Mouse (Mus musculus) thymus, adult 2 months (tissue): ENCODE measurements around the gene Gm29609. TPM values are rescaled to one million over a fixed set of nuclear protein-coding genes. Genes with fewer than 3 reads are reported as not detected.

Source experiments
- DNase-seq: peaks from one replicate; pipeline ENCODE4 v3.0.0; 2021
- H3K27ac ChIP-seq: fragments of 200-500 bp; 2 replicates; pipeline ENCODE4 v1.5.1; 2012; ENCODE audit warnings: low read length, control low read depth; ENCODE audit not compliant: control insufficient read depth, insufficient read depth
- H3K27me3 ChIP-seq: fragments of 200-500 bp; 2 replicates; pipeline ENCODE4 v1.6.1; 2012; ENCODE audit warnings: mild to moderate bottlenecking, low read length, moderate library complexity, mixed read lengths; ENCODE audit not compliant: control insufficient read depth, insufficient read depth
- H3K36me3 ChIP-seq: fragments of 200-500 bp; 2 replicates; pipeline ENCODE4 v1.6.1; 2012; ENCODE audit warnings: mild to moderate bottlenecking, low read length, moderate library complexity; ENCODE audit not compliant: control insufficient read depth, insufficient read depth
- H3K4me1 ChIP-seq: fragments of 200-500 bp; replicated peaks from 2 replicates; pipeline ENCODE4 v1.6.1; 2012; ENCODE audit warnings: low read length; ENCODE audit not compliant: control insufficient read depth, insufficient read depth
- H3K4me3 ChIP-seq: fragments of 200-500 bp; 2 replicates; pipeline ENCODE4 v1.5.1; 2012; ENCODE audit warnings: mild to moderate bottlenecking, low read length, control low read depth, moderate library complexity; ENCODE audit not compliant: control insufficient read depth, insufficient read depth
- CTCF ChIP-seq: fragments of 200-500 bp; IDR thresholded peaks from 2 replicates; pipeline ENCODE4 v1.5.1; 2012; ENCODE audit warnings: mild to moderate bottlenecking, control low read depth, low read length, moderate library complexity, borderline replicate concordance; ENCODE audit not compliant: control insufficient read depth, poor library complexity, insufficient read depth; ENCODE audit errors: extremely low read depth
- POLR2A ChIP-seq: fragments of 200-500 bp; IDR thresholded peaks from 2 replicates; pipeline ENCODE4 v1.6.1; 2012; ENCODE audit warnings: mild to moderate bottlenecking, low read length, control low read depth, moderate library complexity; ENCODE audit not compliant: control insufficient read depth, poor library complexity, insufficient read depth; ENCODE audit errors: extremely low read depth
- WGBS: fragments of 180-500 bp; shearing (Covaris S2); methylation state at CpG from one replicate; pipeline ENCODE4 v1.1.7; 2018; 5-methylcytosine and 5-hydroxymethylcytosine counted together
- polyA plus RNA-seq: library from polyadenylated mRNA; depleted of rRNA; stranded (reverse); fragments of >200 nt; gene quantifications from 2 replicates; pipeline ENCODE4 v1.2.3, GENCODE M21; 2012

Gm29609 gene
- polyA plus RNA-seq, 1 experiment: 3.5 TPM

- no peak overlapping the region for H3K4me3 ChIP-seq
- no peak overlapping the region for H3K27ac ChIP-seq
- no peak for DNase-seq
- WGBS: 9% methylated on average over 33 of the region's 33 CpGs
- H3K27me3 ChIP-seq: peaks cover 27% of the 10 kb centered on the region
- H3K36me3 ChIP-seq: no peaks in the 10 kb centered on the region
- no peaks in the 10 kb centered on the region for H3K4me1 ChIP-seq
- no peak for TF ChIP-seq CTCF
- TF ChIP-seq POLR2A: no peak
These were observed 42.8 kb downstream of the Gm29609 start for GRCm38 (mm10) chr5:31136730-31137424.

- no peaks in the 10 kb centered on the region for H3K36me3 ChIP-seq
- whole genome bisulfite sequencing: 46% methylated on average over 5 of the region's 5 CpGs
- no peaks in the 10 kb centered on the region for H3K27me3 ChIP-seq
- no peak overlapping the region for H3K27ac ChIP-seq
- H3K4me3 ChIP-seq: no peak overlapping the region
- no peak for DNase-seq
- no peaks in the 10 kb centered on the region for H3K4me1 ChIP-seq
- TF ChIP-seq CTCF (no peak), POLR2A (no peak)
These were observed 53.7 kb downstream of the Gm29609 start for GRCm38 (mm10) chr5:31126050-31126449.

- no peaks in the 10 kb centered on the region for H3K36me3 ChIP-seq
- 75% methylated on average over 2 of the region's 2 CpGs for WGBS
- TF ChIP-seq POLR2A (no peak), CTCF (no peak)
- H3K4me3 ChIP-seq: no peak overlapping the region
- no peaks in the 10 kb centered on the region for H3K27me3 ChIP-seq
- no peak overlapping the region for H3K27ac ChIP-seq
- H3K4me1 ChIP-seq: no peaks in the 10 kb centered on the region
- DNase-seq: no peak
These were observed 56.2 kb downstream of the Gm29609 start for GRCm38 (mm10) chr5:31123481-31123880.

- WGBS: 26% methylated on average over 8 of the region's 8 CpGs
- no peak for TF ChIP-seq POLR2A
- TF ChIP-seq CTCF: no peak
- Histone ChIP-seq H3K27me3 (no peaks in the 10 kb centered on the region; the same call in 1 of the 2 replicates), H3K36me3 (no peaks in the 10 kb centered on the region), H3K27ac (no peak overlapping the region), H3K4me3 (no peak overlapping the region), H3K4me1 (no peaks in the 10 kb centered on the region)
- no peak for DNase-seq
These were observed 58.6 kb downstream of the Gm29609 start for GRCm38 (mm10) chr5:31121111-31121510.

GRCm38 (mm10) chr5:31116912-31117311 is 62.8 kb downstream of the Gm29609 start:
- Histone ChIP-seq H3K27ac (no peak overlapping the region), H3K27me3 (no peaks in the 10 kb centered on the region; the same call in 1 of the 2 replicates), H3K4me3 (no peak overlapping the region), H3K4me1 (no peaks in the 10 kb centered on the region), H3K36me3 (no peaks in the 10 kb centered on the region)
- TF ChIP-seq POLR2A: no peak
- no peak for TF ChIP-seq CTCF
- no peak for DNase-seq
- WGBS: 43% methylated on average over 10 of the region's 10 CpGs

GRCm38 (mm10) chr5:31116354-31116753 is 63.4 kb downstream of the Gm29609 start, which contains the start of gene Trim54:
TSS of gene Trim54 (plus strand) at chr5:31116712.
- no peak for DNase-seq
- TF ChIP-seq POLR2A (no peak), CTCF (no peak)
- H3K4me1 ChIP-seq: no peaks in the 10 kb centered on the region
- 43% methylated on average over 3 of the region's 3 CpGs for WGBS
- H3K4me3 ChIP-seq: no peak within 1 kb of the TSS
- H3K36me3 ChIP-seq: no peaks in the 10 kb centered on the region
- H3K27me3 ChIP-seq: no peaks in the 10 kb centered on the region; the same call in 1 of the 2 replicates
- H3K27ac ChIP-seq: no peak within 1 kb of the TSS
